Mouse (Mus musculus): ENCODE data around the gene Sirt2.

GRCm38 (mm10) chr7:28794496-28794895 lies 28.0 kb downstream of the Sirt2 start:
- TF ChIP-seq CTCF (IDR thresholded peaks at IDR 0.05; ENCODE audit: control insufficient read depth, insufficient read depth, insufficient replicate concordance, low read depth, low read length) (no peak), POLR2A (IDR thresholded peaks at IDR 0.05; ENCODE audit: control insufficient read depth, low read depth, low read length) (no peak)

Data from testis, adult 2 months (tissue).